Mouse (Mus musculus) stomach, embryonic 14.5 days (tissue): ENCODE results near the gene Naglu. TPM values are rescaled to one million over a fixed set of nuclear protein-coding genes. Genes with fewer than 3 reads are reported as not detected.
"Not testable (repeated sequence)": the region's sequence is repeated elsewhere in the genome, so short reads cannot be mapped to it uniquely, and the experiment has no call there.

ENCODE experiments used
- ATAC-seq: fragments of 200-750 bp; cut with Nextera tagmentation; 2 replicates; pipeline ENCODE4 v1.8.0; 2017; ENCODE audit warnings: low read depth, moderate TSS enrichment; ENCODE audit not compliant: insufficient number of reproducible peaks, insufficient read depth, low FRiP score
- H3K27ac ChIP-seq: fragments of 300-500 bp; sonication (generic); 2 replicates; pipeline ENCODE4 v1.5.1; 2014; ENCODE audit warnings: mild to moderate bottlenecking, low read length, moderate library complexity, mixed read lengths
- H3K27me3 ChIP-seq: fragments of 300-500 bp; sonication (generic); 2 replicates; pipeline ENCODE4 v1.6.1; 2014; ENCODE audit warnings: low read length, control low read depth, mixed read lengths; ENCODE audit not compliant: control insufficient read depth, insufficient read depth
- H3K36me3 ChIP-seq: fragments of 300-500 bp; sonication (generic); 2 replicates; pipeline ENCODE4 v1.6.1; 2014; ENCODE audit warnings: mild to moderate bottlenecking, control low read depth, low read length, moderate library complexity, mixed read lengths; ENCODE audit not compliant: control insufficient read depth, insufficient read depth
- H3K4me1 ChIP-seq: fragments of 300-500 bp; sonication (generic); 2 replicates; pipeline ENCODE4 v1.6.1; 2014; ENCODE audit warnings: low read length, control low read depth, mixed read lengths; ENCODE audit not compliant: control insufficient read depth, insufficient read depth
- H3K4me2 ChIP-seq: fragments of 300-500 bp; sonication (generic); replicated peaks from 2 replicates; pipeline ENCODE4 v1.6.1; 2014; ENCODE audit warnings: low read depth, low read length, control low read depth
- H3K4me3 ChIP-seq: fragments of 300-500 bp; sonication (generic); 2 replicates; pipeline ENCODE4 v1.5.1; 2014; ENCODE audit warnings: low read depth, low read length, control low read depth
- H3K9ac ChIP-seq: fragments of 300-500 bp; sonication (generic); replicated peaks from 2 replicates; pipeline ENCODE4 v1.6.1; 2014; ENCODE audit warnings: low read depth, mild to moderate bottlenecking, control low read depth, low read length, moderate library complexity, mixed read lengths
- H3K9me3 ChIP-seq: fragments of 300-500 bp; sonication (generic); 2 replicates; pipeline ENCODE4 v1.6.1; 2016; ENCODE audit warnings: low read depth, low read length, control low read depth; ENCODE audit not compliant: control insufficient read depth
- WGBS: fragments of 180-500 bp; shearing (Covaris S2); extraction: QIAGEN DNeasy Blood & Tissue Kit; methylation state at CpG from one replicate; pipeline ENCODE4 v1.1.7; 2014; 5-methylcytosine and 5-hydroxymethylcytosine counted together
- microRNA-seq: library from miRNA; unstranded; fragments of <30 nt; microRNA quantifications from one replicate; pipeline ENCODE4, GENCODE M21; 2016
- polyA plus RNA-seq: library from polyadenylated mRNA; unstranded; fragments of >200 nt; fragmentation: Nextera tagmentation; extraction: Ambion mirVana; gene quantifications from 2 replicates; pipeline ENCODE4 v1.2.1, GENCODE M21; 2014

Naglu gene
- polyA plus RNA-seq, 1 experiment from 2014 or later: 11.2 TPM

DNA sequence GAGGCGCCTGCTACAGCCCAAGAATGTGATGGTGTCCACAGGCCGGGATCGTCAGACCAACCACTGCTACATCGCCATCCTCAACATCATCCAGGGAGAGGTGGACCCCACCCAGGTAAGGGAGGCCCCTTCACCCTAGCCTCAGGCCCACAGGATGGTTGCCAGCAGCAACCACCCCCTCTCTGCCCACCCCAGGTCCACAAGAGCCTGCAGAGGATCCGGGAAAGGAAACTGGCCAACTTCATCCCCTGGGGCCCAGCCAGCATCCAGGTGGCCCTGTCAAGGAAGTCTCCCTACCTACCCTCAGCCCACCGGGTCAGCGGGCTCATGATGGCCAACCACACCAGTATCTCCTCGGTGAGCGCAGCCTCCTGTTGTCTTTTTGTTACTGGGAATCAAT, 55.2 kb downstream of the Naglu start:
- WGBS: 94% methylated on average over 7 of the region's 9 CpGs
- H3K36me3 ChIP-seq: peaks cover 12% of the 10 kb centered on the region; the same call in 1 of the 2 replicates
- H3K27ac ChIP-seq, H3K9me3 ChIP-seq, H3K4me1 ChIP-seq, H3K4me2 ChIP-seq, H3K4me3 ChIP-seq, ATAC-seq, H3K27me3 ChIP-seq, H3K9ac ChIP-seq: not testable (repeated sequence)

DNA sequence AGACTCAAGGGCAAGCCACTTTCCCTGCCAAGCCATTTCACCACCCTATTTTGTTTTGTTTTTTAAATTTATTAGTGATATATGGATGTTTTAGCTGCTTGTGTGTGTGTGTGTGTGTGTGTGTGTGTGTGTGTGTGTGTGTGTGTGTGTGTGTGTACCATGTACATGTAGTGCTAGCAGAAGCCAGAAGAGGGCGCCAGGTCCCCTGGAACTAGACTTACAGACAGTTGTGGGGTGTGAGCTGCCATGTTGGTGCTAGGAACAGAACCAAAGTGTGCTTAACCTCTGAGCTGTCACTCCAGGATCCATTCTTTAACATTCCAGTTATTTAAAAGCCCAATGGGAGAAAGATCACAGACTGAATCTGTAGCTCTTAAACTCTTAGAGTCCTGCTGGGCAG, 57.3 kb downstream of the Naglu start:
- Histone ChIP-seq H3K27me3 (no peaks in the 10 kb centered on the region), H3K4me2 (no peak overlapping the region), H3K4me3 (no peak overlapping the region), H3K9ac (no peak overlapping the region), H3K9me3 (no peaks in the 10 kb centered on the region), H3K36me3 (peaks cover 12% of the 10 kb centered on the region; the same call in 1 of the 2 replicates), H3K4me1 (peaks cover 5% of the 10 kb centered on the region; the same call in 1 of the 2 replicates), H3K27ac (no peak overlapping the region)
- WGBS: 63% methylated on average over 1 of the region's 1 CpGs
- ATAC-seq: no peak

Small RNA genes lying within 50 kb of the gene (microRNA-seq; reads per million reads assigned to microRNA genes)
- 1.3 reads per million for gene Mir6928

Other genes with a start within 250 kb of the Naglu start
- 24.6 and 26.8 TPM in 2 replicates for gene Stat5b, start 219.3 kb upstream of the Naglu start, polyA plus RNA-seq
- 7.3 and 8.3 TPM in 2 replicates for gene Stat5a, start 210.7 kb upstream of the Naglu start, polyA plus RNA-seq
- 43.5 and 44.8 TPM in 2 replicates for gene Stat3, start 130.5 kb upstream of the Naglu start, polyA plus RNA-seq
- gene Cavin1, start 99.1 kb upstream of the Naglu start, polyA plus RNA-seq: 136 and 158 TPM in 2 replicates
- 38.4 and 42.0 TPM in 2 replicates for gene Atp6v0a1, start 60.6 kb upstream of the Naglu start, polyA plus RNA-seq
- not detected in 2 replicates for gene Hsd17b1, start 8.4 kb downstream of the Naglu start, polyA plus RNA-seq
- gene Coasy, start 12.6 kb downstream of the Naglu start, polyA plus RNA-seq: 37.9 and 41.3 TPM in 2 replicates
- gene Mlx, start 17.3 kb downstream of the Naglu start, polyA plus RNA-seq: 36.7 and 46.0 TPM in 2 replicates
- gene Psmc3ip, start 25.4 kb downstream of the Naglu start, polyA plus RNA-seq: 29.7 and 36.4 TPM in 2 replicates
- gene Retreg3, start 49.9 kb downstream of the Naglu start, polyA plus RNA-seq: 8.0 and 9.1 TPM in 2 replicates
- 70.5 and 70.9 TPM in 2 replicates for gene Tubg1, start 49.9 kb downstream of the Naglu start, polyA plus RNA-seq
- gene Tubg2, start 85.9 kb downstream of the Naglu start, polyA plus RNA-seq: 3.6 and 4.5 TPM in 2 replicates
- gene Cntnap1, start 100.5 kb downstream of the Naglu start, polyA plus RNA-seq: 2.1 and 2.2 TPM in 2 replicates
- 25.6 and 26.0 TPM in 2 replicates for gene Plekhh3, start 101.3 kb downstream of the Naglu start, polyA plus RNA-seq
- gene Ccr10, start 105.4 kb downstream of the Naglu start, polyA plus RNA-seq: 0.14 and 0.33 TPM in 2 replicates
- 17.7 and 19.1 TPM in 2 replicates for gene Ezh1, start 156.5 kb downstream of the Naglu start, polyA plus RNA-seq
- 123 and 128 TPM in 2 replicates for gene Ramp2, start 176.0 kb downstream of the Naglu start, polyA plus RNA-seq
- gene Vps25, start 183.7 kb downstream of the Naglu start, polyA plus RNA-seq: 153 and 154 TPM in 2 replicates
- gene Wnk4, start 190.6 kb downstream of the Naglu start, polyA plus RNA-seq: 21.9 and 26.8 TPM in 2 replicates
- gene Cntd1, start 209.0 kb downstream of the Naglu start, polyA plus RNA-seq: 0.87 and 1.6 TPM in 2 replicates
- 207 and 215 TPM in 2 replicates for gene Coa3, start 209.1 kb downstream of the Naglu start, polyA plus RNA-seq
- 140 and 144 TPM in 2 replicates for gene Becn1, start 232.3 kb downstream of the Naglu start, polyA plus RNA-seq
- 84.6 and 96.2 TPM in 2 replicates for gene Psme3, start 246.2 kb downstream of the Naglu start, polyA plus RNA-seq